Mouse (Mus musculus) bone marrow macrophage, adult 2 months (primary cell): ENCODE measurements around the gene Epb41l5.

ENCODE experiments used
- CTCF ChIP-seq: IDR thresholded peaks from 2 replicates; pipeline ENCODE4 v1.5.1; 2012; ENCODE audit warnings: low read depth, mild to moderate bottlenecking, low read length, moderate library complexity
- POLR2A ChIP-seq: IDR thresholded peaks from 2 replicates; pipeline ENCODE4 v1.6.1; 2012; ENCODE audit warnings: mild to moderate bottlenecking, low read depth, low read length, borderline replicate concordance

DNA sequence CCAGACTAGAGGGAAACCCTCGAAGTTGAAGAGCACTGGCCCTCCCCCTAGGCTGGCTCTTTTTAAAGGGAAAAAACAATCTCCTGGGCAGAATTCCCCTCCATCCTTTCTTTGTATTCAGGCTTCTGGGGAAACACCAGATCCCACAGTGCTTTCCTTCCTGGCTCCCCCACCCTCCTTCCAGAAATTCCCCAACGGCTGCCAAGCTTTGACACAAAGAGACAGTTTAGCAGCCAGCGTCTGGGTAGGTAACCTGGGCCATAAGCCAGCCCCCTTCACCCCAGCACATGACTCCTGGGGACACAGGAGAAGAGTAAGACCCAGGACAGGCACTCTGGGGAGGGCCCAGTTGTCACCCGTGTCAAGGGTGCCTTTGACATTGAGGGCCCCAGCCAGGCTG is 140.3 kb downstream of the Epb41l5 start:
- TF ChIP-seq CTCF (no peak), POLR2A (no peak)
